Mouse (Mus musculus): ENCODE results near the gene St8sia1. TPM values are rescaled to one million over a fixed set of nuclear protein-coding genes. Genes with fewer than 3 reads are reported as not detected.

The St8sia1 gene
- total RNA-seq, 4 experiments from 2014 or later, result 37.2 to 46.1 (median 37.9) TPM

GRCm38 (mm10) chr6:142909771-142910105, 54.5 kb downstream of the St8sia1 start:
- DNase-seq (ENCODE audit: low spot score in 2 of 2), result no peak

- DNase-seq (ENCODE audit: low spot score in 2 of 2), result no peak
Measured at GRCm38 (mm10) chr6:142908911-142909770, 55.1 kb downstream of the St8sia1 start.

- DNase-seq (ENCODE audit: low spot score in 2 of 2), result no peak
Measured at GRCm38 (mm10) chr6:142908412-142908811, 55.8 kb downstream of the St8sia1 start.

GRCm38 (mm10) chr6:142895371-142895770, 68.9 kb downstream of the St8sia1 start:
- DNase-seq (ENCODE audit: low spot score in 2 of 2), result no peak

- no peak for DNase-seq (ENCODE audit: low spot score in 2 of 2)
Measured at GRCm38 (mm10) chr6:142893716-142894115, 70.5 kb downstream of the St8sia1 start.

- no peak for DNase-seq (ENCODE audit: low spot score in 2 of 2)
Measured at GRCm38 (mm10) chr6:142890321-142890720, 73.9 kb downstream of the St8sia1 start.

- DNase-seq (ENCODE audit: low spot score in 2 of 2), result no peak
Measured at GRCm38 (mm10) chr6:142888970-142889740, 75.1 kb downstream of the St8sia1 start.

GRCm38 (mm10) chr6:142888346-142888745, 75.9 kb downstream of the St8sia1 start:
- DNase-seq (ENCODE audit: low spot score in 2 of 2), result no peak

GRCm38 (mm10) chr6:142887375-142887774, 76.9 kb downstream of the St8sia1 start:
- no peak for DNase-seq (ENCODE audit: low spot score in 2 of 2)

GRCm38 (mm10) chr6:142885364-142886154, 78.7 kb downstream of the St8sia1 start:
- DNase-seq (ENCODE audit: low spot score in 2 of 2), result no peak

GRCm38 (mm10) chr6:142884128-142884527, 80.1 kb downstream of the St8sia1 start:
- DNase-seq (ENCODE audit: low spot score in 2 of 2), result no peak

GRCm38 (mm10) chr6:142880849-142881470, 83.3 kb downstream of the St8sia1 start:
- DNase-seq (ENCODE audit: low spot score in 2 of 2), result no peak

GRCm38 (mm10) chr6:142878744-142879701, 85.2 kb downstream of the St8sia1 start:
- no peak for DNase-seq (ENCODE audit: low spot score in 2 of 2)

GRCm38 (mm10) chr6:142877221-142877620, 87.0 kb downstream of the St8sia1 start:
- DNase-seq (ENCODE audit: low spot score in 2 of 2), result no peak

GRCm38 (mm10) chr6:142876279-142876899, 87.9 kb downstream of the St8sia1 start:
- DNase-seq (ENCODE audit: low spot score in 2 of 2), result no peak

GRCm38 (mm10) chr6:142873795-142874563, 90.3 kb downstream of the St8sia1 start:
- DNase-seq (ENCODE audit: low spot score in 2 of 2), result no peak

GRCm38 (mm10) chr6:142869715-142870422, 94.4 kb downstream of the St8sia1 start:
- no peak for DNase-seq (ENCODE audit: low spot score in 2 of 2)

- DNase-seq (ENCODE audit: low spot score in 2 of 2), result peak; percentile 34 to 35
Measured at GRCm38 (mm10) chr6:142867471-142868055, 96.7 kb downstream of the St8sia1 start.

Data from layer of hippocampus, adult 8-10 months (tissue).